Mouse (Mus musculus): Measurements from ENCODE around the gene Tshb.

Gene Tshb

GRCm38 (mm10) chr3:102782618-102783017 is at the start of gene Tshb:
Gene Tshb, minus strand, starts transcription at chr3:102782718.
- DNase-seq (ENCODE audit: low spot score in 2 of 2), result no peak

- peak in 1 of 2 experiments; percentile 54 for DNase-seq (ENCODE audit: low spot score in 2 of 2)
Measured at GRCm38 (mm10) chr3:102803937-102804336, 21.4 kb upstream of the Tshb start.

GRCm38 (mm10) chr3:102787369-102787768 is 4.9 kb upstream of the Tshb start:
- no peak for DNase-seq (ENCODE audit: low spot score in 2 of 2)

GRCm38 (mm10) chr3:102773018-102773417 is 9.5 kb downstream of the Tshb start:
- no peak for DNase-seq (ENCODE audit: low spot score in 2 of 2)

- DNase-seq (ENCODE audit: low spot score in 2 of 2), result no peak
Measured at GRCm38 (mm10) chr3:102764850-102765249, 17.7 kb downstream of the Tshb start.

- no peak for DNase-seq (ENCODE audit: low spot score in 2 of 2)
Measured at GRCm38 (mm10) chr3:102763713-102764400, 18.7 kb downstream of the Tshb start.

GRCm38 (mm10) chr3:102762388-102762787 is 20.1 kb downstream of the Tshb start:
- no peak for DNase-seq (ENCODE audit: low spot score in 2 of 2)

GRCm38 (mm10) chr3:102760236-102760635 is 22.3 kb downstream of the Tshb start:
- DNase-seq (ENCODE audit: low spot score in 2 of 2), result no peak

GRCm38 (mm10) chr3:102757019-102757418 is 25.5 kb downstream of the Tshb start:
- no peak for DNase-seq (ENCODE audit: low spot score in 2 of 2)

- no peak for DNase-seq (ENCODE audit: low spot score in 2 of 2)
Measured at GRCm38 (mm10) chr3:102755801-102756200, 26.7 kb downstream of the Tshb start.

- no peak for DNase-seq (ENCODE audit: low spot score in 2 of 2)
Measured at GRCm38 (mm10) chr3:102752457-102752856, 30.1 kb downstream of the Tshb start.

- DNase-seq (ENCODE audit: low spot score in 2 of 2), result no peak
Measured at GRCm38 (mm10) chr3:102752053-102752452, 30.5 kb downstream of the Tshb start.

GRCm38 (mm10) chr3:102751536-102751935 is 31.0 kb downstream of the Tshb start:
- no peak for DNase-seq (ENCODE audit: low spot score in 2 of 2)

- no peak for DNase-seq (ENCODE audit: low spot score in 2 of 2)
Measured at GRCm38 (mm10) chr3:102751136-102751535, 31.4 kb downstream of the Tshb start.

GRCm38 (mm10) chr3:102748686-102749085 is 33.8 kb downstream of the Tshb start:
- no peak for DNase-seq (ENCODE audit: low spot score in 2 of 2)

- no peak for DNase-seq (ENCODE audit: low spot score in 2 of 2)
Measured at GRCm38 (mm10) chr3:102748038-102748437, 34.5 kb downstream of the Tshb start.

- DNase-seq (ENCODE audit: low spot score in 2 of 2), result no peak
Measured at GRCm38 (mm10) chr3:102746174-102746573, 36.3 kb downstream of the Tshb start.

GRCm38 (mm10) chr3:102744657-102745056 is 37.9 kb downstream of the Tshb start:
- no peak for DNase-seq (ENCODE audit: low spot score in 2 of 2)

- DNase-seq (ENCODE audit: low spot score in 2 of 2), result no peak
Measured at GRCm38 (mm10) chr3:102743781-102744471, 38.6 kb downstream of the Tshb start.

GRCm38 (mm10) chr3:102743202-102743601 is 39.3 kb downstream of the Tshb start:
- no peak for DNase-seq (ENCODE audit: low spot score in 2 of 2)

GRCm38 (mm10) chr3:102742725-102743124 is 39.8 kb downstream of the Tshb start:
- no peak for DNase-seq (ENCODE audit: low spot score in 2 of 2)

GRCm38 (mm10) chr3:102738926-102739325 is 43.6 kb downstream of the Tshb start:
- no peak for DNase-seq (ENCODE audit: low spot score in 2 of 2)

- no peak for DNase-seq (ENCODE audit: low spot score in 2 of 2)
Measured at GRCm38 (mm10) chr3:102738161-102738901, 44.2 kb downstream of the Tshb start.
